Mouse (Mus musculus): ENCODE measurements around the gene C530025M09Rik. TPM values are rescaled to one million over a fixed set of nuclear protein-coding genes. Genes with fewer than 3 reads are reported as not detected.

The C530025M09Rik gene
- polyA plus RNA-seq (2012; rRNA removed) = 0.22 TPM in 1 of 2 replicates, not detected in the other

DNA sequence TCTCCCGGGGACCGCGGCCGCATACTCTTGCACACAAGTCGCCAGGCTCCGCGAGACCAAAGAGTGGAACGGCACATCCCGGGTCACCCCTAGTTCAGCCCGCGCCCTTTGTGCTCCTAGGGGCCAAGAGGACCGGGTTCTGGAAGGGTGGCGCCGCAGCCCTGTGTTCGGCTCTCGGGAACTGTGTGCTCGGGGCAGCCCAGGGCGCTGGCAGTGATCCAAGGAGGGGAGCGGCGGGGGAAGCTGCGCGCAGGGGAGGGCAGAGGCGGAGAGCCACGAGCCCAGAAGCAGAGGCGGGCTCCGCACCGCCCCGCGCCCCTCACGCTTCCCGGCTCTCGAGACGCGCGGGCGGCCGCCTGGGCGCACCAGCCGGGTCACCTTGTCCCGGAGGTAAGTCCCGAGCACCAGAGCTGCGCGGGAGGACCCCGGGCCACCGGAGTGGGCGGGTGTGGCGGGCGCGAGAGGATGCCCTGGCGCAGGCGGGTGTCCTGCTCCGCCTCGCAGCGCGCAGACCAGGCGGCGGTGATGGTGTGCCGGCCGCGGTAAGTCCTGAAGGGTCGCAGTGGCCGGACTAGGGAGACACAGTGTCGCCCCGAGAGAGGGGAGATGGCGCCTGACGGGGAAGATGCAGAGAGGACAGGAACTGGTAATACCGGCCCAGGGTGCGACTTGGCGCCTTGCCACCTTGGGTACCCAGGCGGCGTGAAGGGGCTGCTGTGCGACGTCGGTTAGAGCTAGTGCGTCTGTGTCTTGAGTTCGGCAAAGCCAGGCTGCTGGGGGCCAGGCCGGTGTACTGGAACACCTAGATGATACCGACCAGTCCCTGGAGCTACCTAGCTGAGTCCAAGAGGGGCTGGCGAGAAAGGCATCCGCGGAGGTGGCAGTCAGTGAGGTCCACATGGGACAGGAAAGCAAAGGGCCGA is at the start of gene C530025M09Rik:
Gene C530025M09Rik, minus strand, starts transcription at position 678 of the 923 bp plus-strand sequence.

DNA sequence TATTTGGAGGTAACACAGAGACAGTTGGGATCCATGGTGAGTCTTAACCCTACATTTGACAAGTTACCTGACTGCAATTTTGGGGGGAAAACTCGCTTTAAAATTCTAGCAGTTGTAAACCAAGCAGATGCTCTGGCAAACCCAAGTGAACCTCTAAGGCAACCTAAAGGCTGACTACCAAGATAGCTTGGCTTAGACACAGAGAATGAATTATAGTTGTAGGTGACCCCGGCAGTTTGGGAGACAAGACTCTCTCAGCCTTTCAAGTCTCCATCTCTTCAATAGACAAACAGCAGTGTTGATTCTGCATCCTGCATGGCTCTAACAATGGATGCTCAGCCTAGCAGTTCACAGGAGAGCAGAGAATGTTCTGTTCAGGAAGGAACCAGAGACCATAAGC is 2.1 kb downstream of the C530025M09Rik start, which contains the start of gene Syndig1:
Gene Syndig1, plus strand, starts transcription at position 301 of the 400 bp plus-strand sequence.

Other genes with a start within 250 kb of the C530025M09Rik start
- gene Syndig1, start 2.0 kb downstream of the C530025M09Rik start, polyA plus RNA-seq (2012; rRNA removed) = 12.7 and 13.8 TPM in 2 replicates